Mouse (Mus musculus): ENCODE data around the gene Olfr855.

Olfr855 gene

GRCm38 (mm10) chr9:19582317-19582716 lies at the start of gene Olfr855:
Olfr855 (plus strand) TSS chr9:19582617.
- no peak for DNase-seq (ENCODE audit: low spot score)

- no peak for DNase-seq (ENCODE audit: low spot score)
These were observed 41.4 kb upstream of the Olfr855 start, which contains the start of gene Olfr853 for GRCm38 (mm10) chr9:19540976-19541375. Olfr853 (minus strand) TSS chr9:19541076.

- DNase-seq (ENCODE audit: low spot score) = no peak
These were observed 15.1 kb upstream of the Olfr855 start, which contains the start of gene Olfr854 for GRCm38 (mm10) chr9:19567282-19567681. Olfr854 (minus strand) TSS chr9:19567382.

GRCm38 (mm10) chr9:19621297-19621696 lies 38.9 kb downstream of the Olfr855 start:
- DNase-seq (ENCODE audit: low spot score) = no peak

GRCm38 (mm10) chr9:19621843-19622822 lies 39.7 kb downstream of the Olfr855 start, which contains the start of gene Zfp317:
Zfp317 (plus strand) TSS chr9:19622102.
- DNase-seq (ENCODE audit: low spot score) = peak; percentile 95

GRCm38 (mm10) chr9:19629574-19629973 lies 47.2 kb downstream of the Olfr855 start:
- DNase-seq (ENCODE audit: low spot score) = no peak

Measured in c-Kit-positive CD71-positive TER-119-positive erythroid progenitor cells, embryonic 14.5 days (primary cell).